Mouse (Mus musculus) layer of hippocampus, adult 2 months (tissue): ENCODE measurements at regions not wholly inside any gene's neighbourhood (a gene's known extent, or its start where the extent isn't known, plus 50 kb on each side); places are given as distances from the start of the nearest gene placed in this dataset.

Experiments used
- DNase-seq, 2 experiments: peaks; one replicate each; pipeline ENCODE4 v3.0.0; 2022; ENCODE audit warnings: low spot score in 2 of 2
- H3K27ac ChIP-seq: fragments of 200-600 bp; 2 replicates; pipeline ENCODE4 v1.8.1; 2022
- H3K4me3 ChIP-seq: fragments of 200-600 bp; 2 replicates; pipeline ENCODE4 v1.8.1; 2022; ENCODE audit warnings: mild to moderate bottlenecking
- CTCF ChIP-seq: fragments of 200-600 bp; conservative IDR thresholded peaks from 2 replicates; pipeline ENCODE4 v1.8.1; 2022; ENCODE audit warnings: antibody characterized with exemption, mild to moderate bottlenecking, moderate library complexity

DNA sequence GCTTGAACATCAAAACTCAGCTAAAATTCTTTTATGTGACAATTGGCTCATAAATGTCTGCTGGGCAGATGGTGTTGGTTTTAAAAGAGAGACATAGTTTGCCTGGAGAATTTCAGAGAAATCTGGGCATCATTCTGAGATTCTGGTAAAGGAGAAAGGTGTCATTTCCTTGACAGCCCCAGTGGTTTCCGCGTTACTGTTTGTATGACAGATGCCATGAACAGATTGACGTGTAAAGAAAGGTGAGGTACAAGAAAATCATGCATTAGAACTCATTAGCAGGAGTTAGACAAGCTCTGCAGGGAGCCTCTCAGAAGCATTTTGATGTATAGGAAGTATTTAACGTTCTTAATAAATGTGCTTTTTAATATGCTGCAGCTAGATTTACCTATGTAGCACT, 1114.7 kb downstream of the Olfm4 start:
- TF ChIP-seq CTCF: no peak
- Histone ChIP-seq H3K4me3 (no peak overlapping the region), H3K27ac (no peak overlapping the region)
- peak in 1 of 2 experiments; percentile 1 for DNase-seq
